Mouse (Mus musculus) c-Kit-positive CD71-negative TER-119-negative erythroid progenitor cells, embryonic 14.5 days (primary cell): Measurements from ENCODE around the gene Nucks1.
"Not testable (repeated sequence)": the region's sequence is repeated elsewhere in the genome, so short reads cannot be mapped to it uniquely, and the experiment has no call there.

ENCODE experiments used
- DNase-seq: peaks from one replicate; pipeline ENCODE4 v3.0.0-alpha.2; 2013; ENCODE audit warnings: low read depth

The Nucks1 gene

GRCm38 (mm10) chr1:131910001-131910648 lies at the start of gene Nucks1:
Gene Nucks1 (plus strand): TSS chr1:131910534.
- peak; percentile 98 for DNase-seq

- no peak for DNase-seq
Observed at GRCm38 (mm10) chr1:131861811-131862210, 48.5 kb upstream of the Nucks1 start.

- DNase-seq = no peak
Observed at GRCm38 (mm10) chr1:131865596-131865995, 44.7 kb upstream of the Nucks1 start.

- DNase-seq = no peak
Observed at GRCm38 (mm10) chr1:131866304-131866999, 43.9 kb upstream of the Nucks1 start.

GRCm38 (mm10) chr1:131867093-131867945 lies 43.0 kb upstream of the Nucks1 start, which contains the start of gene Rab29:
Gene Rab29 (plus strand): TSS chr1:131867224.
- DNase-seq = peak; percentile 91

GRCm38 (mm10) chr1:131867946-131868290 lies 42.4 kb upstream of the Nucks1 start:
- no peak for DNase-seq

GRCm38 (mm10) chr1:131869561-131869960 lies 40.8 kb upstream of the Nucks1 start:
- no peak for DNase-seq

- no peak for DNase-seq
Observed at GRCm38 (mm10) chr1:131872856-131873255, 37.5 kb upstream of the Nucks1 start.

- no peak for DNase-seq
Observed at GRCm38 (mm10) chr1:131879816-131880215, 30.5 kb upstream of the Nucks1 start.

- no peak for DNase-seq
Observed at GRCm38 (mm10) chr1:131882787-131883186, 27.5 kb upstream of the Nucks1 start.

- no peak for DNase-seq
Observed at GRCm38 (mm10) chr1:131886173-131886572, 24.2 kb upstream of the Nucks1 start.

- DNase-seq = no peak
Observed at GRCm38 (mm10) chr1:131886641-131887040, 23.7 kb upstream of the Nucks1 start.

- no peak for DNase-seq
Observed at GRCm38 (mm10) chr1:131890043-131890658, 20.2 kb upstream of the Nucks1 start.

GRCm38 (mm10) chr1:131891436-131891835 lies 18.9 kb upstream of the Nucks1 start:
- DNase-seq = no peak

- DNase-seq = no peak
Observed at GRCm38 (mm10) chr1:131902679-131903078, 7.7 kb upstream of the Nucks1 start.

- no peak for DNase-seq
Observed at GRCm38 (mm10) chr1:131903251-131903650, 7.1 kb upstream of the Nucks1 start.

- peak; percentile 14 for DNase-seq
Observed at GRCm38 (mm10) chr1:131905497-131905896, 4.8 kb upstream of the Nucks1 start.

GRCm38 (mm10) chr1:131908456-131908855 lies 1.9 kb upstream of the Nucks1 start:
- DNase-seq = no peak

- not testable (repeated sequence) for DNase-seq
Observed at GRCm38 (mm10) chr1:131909236-131909635, 1.1 kb upstream of the Nucks1 start.

- peak; percentile 60 for DNase-seq
Observed at GRCm38 (mm10) chr1:131910674-131911558, 582 bp downstream of the Nucks1 start.

- DNase-seq = no peak
Observed at GRCm38 (mm10) chr1:131917634-131918033, 7.3 kb downstream of the Nucks1 start.
